Mouse (Mus musculus): ENCODE results near the gene Cnr2. TPM values are rescaled to one million over a fixed set of nuclear protein-coding genes. Genes with fewer than 3 reads are reported as not detected.

Gene Cnr2
- polyA plus RNA-seq (2016; fragmentation: Nextera tagmentation; extraction: Ambion mirVana), result 0.13 and 0.27 TPM in 2 replicates

- H3K27ac ChIP-seq (replicated peaks), result no peak within 1 kb of the TSS
Observed at GRCm38 (mm10) chr4:135895071-135895571, at the start of gene Cnr2. Cnr2 (plus strand) TSS chr4:135895394.

GRCm38 (mm10) chr4:135847581-135847980 is 47.6 kb upstream of the Cnr2 start:
- Histone ChIP-seq H3K9ac (replicated peaks) (no peak overlapping the region), H3K4me3 (no peak overlapping the region), H3K9me3 (no peaks in the 10 kb centered on the region), H3K4me1 (peaks cover 11% of the 10 kb centered on the region), H3K4me2 (replicated peaks) (no peak overlapping the region), H3K36me3 (no peaks in the 10 kb centered on the region), H3K27ac (replicated peaks) (no peak overlapping the region), H3K27me3 (no peaks in the 10 kb centered on the region)
- WGBS, result 66% methylated on average over 5 of the region's 5 CpGs
- ATAC-seq (ENCODE audit: low FRiP score, low read depth), result no peak

More at GRCm38 (mm10) chr4:135895071-135895571, at the start of gene Cnr2:
- Histone ChIP-seq H3K27me3 (no peaks in the 10 kb centered on the region), H3K9ac (replicated peaks) (no peak within 1 kb of the TSS), H3K4me2 (replicated peaks) (no peak within 1 kb of the TSS), H3K36me3 (no peaks in the 10 kb centered on the region), H3K9me3 (no peaks in the 10 kb centered on the region), H3K4me1 (no peaks in the 10 kb centered on the region), H3K4me3 (no peak within 1 kb of the TSS)
- WGBS, result 64% methylated on average over 8 of the region's 8 CpGs
- no peak for ATAC-seq (ENCODE audit: low FRiP score, low read depth)

- H3K9me3 ChIP-seq, result no peaks in the 10 kb centered on the region
- H3K27me3 ChIP-seq, result no peaks in the 10 kb centered on the region
- H3K9ac ChIP-seq (replicated peaks), result peak overlapping the region; percentile 28; the same call in 1 of the 2 replicates
- peaks cover 27% of the 10 kb centered on the region for H3K4me1 ChIP-seq
- no peak overlapping the region for H3K4me3 ChIP-seq
- 40% methylated on average over 13 of the region's 13 CpGs for WGBS
- peak overlapping the region; percentile 43; the same call in 1 of the 2 replicates for H3K27ac ChIP-seq (replicated peaks)
- peak overlapping the region; percentile 16 for H3K4me2 ChIP-seq (replicated peaks)
- ATAC-seq (ENCODE audit: low FRiP score, low read depth), result no peak
- no peaks in the 10 kb centered on the region for H3K36me3 ChIP-seq
Observed at GRCm38 (mm10) chr4:135850411-135851095, 44.6 kb upstream of the Cnr2 start.

GRCm38 (mm10) chr4:135851942-135852341 is 43.3 kb upstream of the Cnr2 start:
- Histone ChIP-seq H3K4me3 (no peak overlapping the region), H3K36me3 (no peaks in the 10 kb centered on the region), H3K9me3 (no peaks in the 10 kb centered on the region), H3K9ac (replicated peaks) (no peak overlapping the region), H3K27me3 (no peaks in the 10 kb centered on the region), H3K27ac (replicated peaks) (no peak overlapping the region), H3K4me1 (peaks cover 27% of the 10 kb centered on the region), H3K4me2 (replicated peaks) (no peak overlapping the region)
- no peak for ATAC-seq (ENCODE audit: low FRiP score, low read depth)
- 88% methylated on average over 9 of the region's 9 CpGs for WGBS

GRCm38 (mm10) chr4:135853987-135854546 is 41.1 kb upstream of the Cnr2 start:
- peaks cover 41% of the 10 kb centered on the region for H3K4me1 ChIP-seq
- H3K27me3 ChIP-seq, result no peaks in the 10 kb centered on the region
- no peak overlapping the region for H3K9ac ChIP-seq (replicated peaks)
- no peak for ATAC-seq (ENCODE audit: low FRiP score, low read depth)
- H3K4me2 ChIP-seq (replicated peaks), result no peak overlapping the region
- H3K27ac ChIP-seq (replicated peaks), result 0 out of 2 replicates have a peak overlapping the region, but pooled peaks have one; percentile 99
- H3K9me3 ChIP-seq, result no peaks in the 10 kb centered on the region
- H3K36me3 ChIP-seq, result no peaks in the 10 kb centered on the region
- no peak overlapping the region for H3K4me3 ChIP-seq
- WGBS, result 90% methylated on average over 14 of the region's 14 CpGs

GRCm38 (mm10) chr4:135854630-135855029 is 40.6 kb upstream of the Cnr2 start:
- H3K4me1 ChIP-seq, result peaks cover 47% of the 10 kb centered on the region
- H3K9me3 ChIP-seq, result no peaks in the 10 kb centered on the region
- H3K36me3 ChIP-seq, result no peaks in the 10 kb centered on the region
- peak overlapping the region; percentile 81 for H3K4me3 ChIP-seq
- no peaks in the 10 kb centered on the region for H3K27me3 ChIP-seq
- 72% methylated on average over 11 of the region's 11 CpGs for WGBS
- ATAC-seq (ENCODE audit: low FRiP score, low read depth), result no peak
- peak overlapping the region; percentile 99 for H3K27ac ChIP-seq (replicated peaks)
- H3K4me2 ChIP-seq (replicated peaks), result peak overlapping the region; percentile 79
- peak overlapping the region; percentile 96 for H3K9ac ChIP-seq (replicated peaks)

GRCm38 (mm10) chr4:135855080-135855479 is 40.1 kb upstream of the Cnr2 start:
- peaks cover 49% of the 10 kb centered on the region for H3K4me1 ChIP-seq
- WGBS, result 9% methylated on average over 6 of the region's 6 CpGs
- H3K27ac ChIP-seq (replicated peaks), result peak overlapping the region; percentile 99
- peak overlapping the region; percentile 96 for H3K9ac ChIP-seq (replicated peaks)
- H3K9me3 ChIP-seq, result no peaks in the 10 kb centered on the region
- H3K4me2 ChIP-seq (replicated peaks), result peak overlapping the region; percentile 79
- no peaks in the 10 kb centered on the region for H3K36me3 ChIP-seq
- H3K27me3 ChIP-seq, result no peaks in the 10 kb centered on the region
- peak overlapping the region; percentile 81 for H3K4me3 ChIP-seq
- 0 out of 2 replicates have a peak, but pooled peaks have one; percentile 10 for ATAC-seq (ENCODE audit: low FRiP score, low read depth)

- peak within 1 kb of the TSS; percentile 99 for H3K27ac ChIP-seq (replicated peaks)
- H3K36me3 ChIP-seq, result no peaks in the 10 kb centered on the region
- no peaks in the 10 kb centered on the region for H3K9me3 ChIP-seq
- peak within 1 kb of the TSS; percentile 81 for H3K4me3 ChIP-seq
- ATAC-seq (ENCODE audit: low FRiP score, low read depth), result peak; percentile 94
- H3K9ac ChIP-seq (replicated peaks), result peak within 1 kb of the TSS; percentile 96
- peaks cover 48% of the 10 kb centered on the region for H3K4me1 ChIP-seq
- WGBS, result under 1% methylated on average over 53 of the region's 67 CpGs
- H3K27me3 ChIP-seq, result no peaks in the 10 kb centered on the region
- peak within 1 kb of the TSS; percentile 79 for H3K4me2 ChIP-seq (replicated peaks)
Observed at GRCm38 (mm10) chr4:135855536-135856222, 39.5 kb upstream of the Cnr2 start, which contains the start of gene Srsf10. Srsf10 (plus strand) TSS chr4:135855747.

- Histone ChIP-seq H3K36me3 (no peaks in the 10 kb centered on the region), H3K27ac (replicated peaks) (peak overlapping the region; percentile 99), H3K4me1 (peaks cover 49% of the 10 kb centered on the region), H3K4me3 (peak overlapping the region; percentile 81), H3K4me2 (replicated peaks) (peak overlapping the region; percentile 79), H3K9ac (replicated peaks) (peak overlapping the region; percentile 96), H3K27me3 (no peaks in the 10 kb centered on the region), H3K9me3 (no peaks in the 10 kb centered on the region)
- ATAC-seq (ENCODE audit: low FRiP score, low read depth), result peak; percentile 73
- under 1% methylated on average over 82 of the region's 91 CpGs for WGBS
Observed at GRCm38 (mm10) chr4:135856223-135857091, 38.7 kb upstream of the Cnr2 start.

GRCm38 (mm10) chr4:135857597-135858186 is 37.5 kb upstream of the Cnr2 start:
- ATAC-seq (ENCODE audit: low FRiP score, low read depth), result no peak
- H3K4me1 ChIP-seq, result peaks cover 49% of the 10 kb centered on the region
- peak overlapping the region; percentile 81 for H3K4me3 ChIP-seq
- H3K27me3 ChIP-seq, result no peaks in the 10 kb centered on the region
- 5% methylated on average over 7 of the region's 7 CpGs for WGBS
- H3K27ac ChIP-seq (replicated peaks), result no peak overlapping the region
- H3K9me3 ChIP-seq, result no peaks in the 10 kb centered on the region
- peak overlapping the region; percentile 96 for H3K9ac ChIP-seq (replicated peaks)
- peak overlapping the region; percentile 79 for H3K4me2 ChIP-seq (replicated peaks)
- H3K36me3 ChIP-seq, result 0 out of 2 replicates have a peak, but pooled peaks cover 4% of the 10 kb centered on the region

GRCm38 (mm10) chr4:135868996-135869395 is 26.2 kb upstream of the Cnr2 start:
- 78% methylated on average over 2 of the region's 2 CpGs for WGBS
- H3K9me3 ChIP-seq, result no peaks in the 10 kb centered on the region
- H3K9ac ChIP-seq (replicated peaks), result no peak overlapping the region
- H3K4me2 ChIP-seq (replicated peaks), result no peak overlapping the region
- H3K27ac ChIP-seq (replicated peaks), result no peak overlapping the region
- H3K4me3 ChIP-seq, result no peak overlapping the region
- no peak for ATAC-seq (ENCODE audit: low FRiP score, low read depth)
- H3K36me3 ChIP-seq, result peaks cover 21% of the 10 kb centered on the region; the same call in 1 of the 2 replicates
- H3K4me1 ChIP-seq, result peaks cover 19% of the 10 kb centered on the region
- no peaks in the 10 kb centered on the region for H3K27me3 ChIP-seq
